Mouse (Mus musculus): Measurements from ENCODE around the gene Tas2r106. TPM values are rescaled to one million over a fixed set of nuclear protein-coding genes. Genes with fewer than 3 reads are reported as not detected.

Tas2r106 gene
- polyA plus RNA-seq (2015; fragmentation: Nextera tagmentation; extraction: Ambion mirVana), result not detected in 2 replicates

- 69% methylated on average over 3 of the region's 3 CpGs for WGBS
- Histone ChIP-seq H3K4me3 (replicated peaks; ENCODE audit: low read depth, low read length) (no peak within 1 kb of the TSS), H3K9ac (ENCODE audit: low read depth, low read length) (no peak within 1 kb of the TSS), H3K36me3 (ENCODE audit: insufficient read depth, low read length) (no peaks in the 10 kb centered on the region), H3K9me3 (replicated peaks; ENCODE audit: low read length) (no peaks in the 10 kb centered on the region), H3K27me3 (ENCODE audit: insufficient read depth, low read length) (no peaks in the 10 kb centered on the region), H3K27ac (no peak within 1 kb of the TSS), H3K4me2 (ENCODE audit: low read length) (no peak within 1 kb of the TSS), H3K4me1 (replicated peaks; ENCODE audit: insufficient read depth, low read length) (no peaks in the 10 kb centered on the region)
- DNase-seq (ENCODE audit: low spot score), result no peak
- ATAC-seq (replicated peaks; ENCODE audit: low FRiP score, low read depth), result no peak
- no peak for TF ChIP-seq CTCF (IDR thresholded peaks at IDR 0.05; ENCODE audit: low read depth)
Measured at GRCm38 (mm10) chr6:131678786-131679185, at the start of gene Tas2r106. TSS of gene Tas2r106 (minus strand) at chr6:131678886.

GRCm38 (mm10) chr6:131712803-131713202 lies 34.1 kb upstream of the Tas2r106 start:
- H3K9ac ChIP-seq (ENCODE audit: low read depth, low read length), result no peak overlapping the region
- no peak overlapping the region for H3K4me3 ChIP-seq (replicated peaks; ENCODE audit: low read depth, low read length)
- H3K27me3 ChIP-seq (ENCODE audit: insufficient read depth, low read length), result no peaks in the 10 kb centered on the region
- H3K36me3 ChIP-seq (ENCODE audit: insufficient read depth, low read length), result no peaks in the 10 kb centered on the region
- H3K4me1 ChIP-seq (replicated peaks; ENCODE audit: insufficient read depth, low read length), result no peaks in the 10 kb centered on the region
- DNase-seq (ENCODE audit: low spot score) (no peak), ATAC-seq (replicated peaks; ENCODE audit: low FRiP score, low read depth) (no peak)
- H3K4me2 ChIP-seq (ENCODE audit: low read length), result no peak overlapping the region
- TF ChIP-seq CTCF (IDR thresholded peaks at IDR 0.05; ENCODE audit: low read depth), result peak; percentile 36; the same call in 1 of the 2 replicates
- H3K27ac ChIP-seq, result no peak overlapping the region
- H3K9me3 ChIP-seq (replicated peaks; ENCODE audit: low read length), result no peaks in the 10 kb centered on the region
- 48% methylated on average over 7 of the region's 7 CpGs for WGBS

- TF ChIP-seq CTCF (IDR thresholded peaks at IDR 0.05; ENCODE audit: low read depth), result no peak
- no peaks in the 10 kb centered on the region for H3K36me3 ChIP-seq (ENCODE audit: insufficient read depth, low read length)
- no peaks in the 10 kb centered on the region for H3K27me3 ChIP-seq (ENCODE audit: insufficient read depth, low read length)
- H3K27ac ChIP-seq, result no peak within 1 kb of the TSS
- H3K9me3 ChIP-seq (replicated peaks; ENCODE audit: low read length), result peaks cover 3% of the 10 kb centered on the region; the same call in 1 of the 2 replicates
- H3K4me2 ChIP-seq (ENCODE audit: low read length), result no peak within 1 kb of the TSS
- H3K4me3 ChIP-seq (replicated peaks; ENCODE audit: low read depth, low read length), result no peak within 1 kb of the TSS
- H3K9ac ChIP-seq (ENCODE audit: low read depth, low read length), result no peak within 1 kb of the TSS
- ATAC-seq (replicated peaks; ENCODE audit: low FRiP score, low read depth) (no peak), DNase-seq (ENCODE audit: low spot score) (no peak)
- no peaks in the 10 kb centered on the region for H3K4me1 ChIP-seq (replicated peaks; ENCODE audit: insufficient read depth, low read length)
Measured at GRCm38 (mm10) chr6:131689963-131690362, 11.3 kb upstream of the Tas2r106 start, which contains the start of gene Tas2r114. TSS of gene Tas2r114 (minus strand) at chr6:131690063.

GRCm38 (mm10) chr6:131687395-131687794 lies 8.7 kb upstream of the Tas2r106 start, which contains the start of gene Tas2r105:
TSS of gene Tas2r105 (minus strand) at chr6:131687495.
- Histone ChIP-seq H3K4me1 (replicated peaks; ENCODE audit: insufficient read depth, low read length) (no peaks in the 10 kb centered on the region), H3K9me3 (replicated peaks; ENCODE audit: low read length) (peaks cover 3% of the 10 kb centered on the region; the same call in 1 of the 2 replicates), H3K27ac (no peak within 1 kb of the TSS), H3K4me2 (ENCODE audit: low read length) (no peak within 1 kb of the TSS), H3K27me3 (ENCODE audit: insufficient read depth, low read length) (no peaks in the 10 kb centered on the region), H3K9ac (ENCODE audit: low read depth, low read length) (no peak within 1 kb of the TSS), H3K4me3 (replicated peaks; ENCODE audit: low read depth, low read length) (no peak within 1 kb of the TSS), H3K36me3 (ENCODE audit: insufficient read depth, low read length) (no peaks in the 10 kb centered on the region)
- WGBS, result 75% methylated on average over 1 of the region's 1 CpGs
- DNase-seq (ENCODE audit: low spot score) (no peak), ATAC-seq (replicated peaks; ENCODE audit: low FRiP score, low read depth) (no peak)
- TF ChIP-seq CTCF (IDR thresholded peaks at IDR 0.05; ENCODE audit: low read depth), result no peak

GRCm38 (mm10) chr6:131685644-131686043 lies 7.0 kb upstream of the Tas2r106 start, which contains the start of gene Tas2r104:
TSS of gene Tas2r104 (minus strand) at chr6:131685744.
- H3K36me3 ChIP-seq (ENCODE audit: insufficient read depth, low read length), result no peaks in the 10 kb centered on the region
- peaks cover 3% of the 10 kb centered on the region; the same call in 1 of the 2 replicates for H3K9me3 ChIP-seq (replicated peaks; ENCODE audit: low read length)
- no peak for ATAC-seq (replicated peaks; ENCODE audit: low FRiP score, low read depth)
- no peak within 1 kb of the TSS for H3K27ac ChIP-seq
- no peak for DNase-seq (ENCODE audit: low spot score)
- no peak for TF ChIP-seq CTCF (IDR thresholded peaks at IDR 0.05; ENCODE audit: low read depth)
- H3K4me3 ChIP-seq (replicated peaks; ENCODE audit: low read depth, low read length), result no peak within 1 kb of the TSS
- H3K4me2 ChIP-seq (ENCODE audit: low read length), result no peak within 1 kb of the TSS
- H3K4me1 ChIP-seq (replicated peaks; ENCODE audit: insufficient read depth, low read length), result no peaks in the 10 kb centered on the region
- 79% methylated on average over 1 of the region's 1 CpGs for WGBS
- no peaks in the 10 kb centered on the region for H3K27me3 ChIP-seq (ENCODE audit: insufficient read depth, low read length)
- no peak within 1 kb of the TSS for H3K9ac ChIP-seq (ENCODE audit: low read depth, low read length)

GRCm38 (mm10) chr6:131660049-131660448 lies 18.6 kb downstream of the Tas2r106 start, which contains the start of gene Tas2r107:
TSS of gene Tas2r107 (minus strand) at chr6:131660149.
- Histone ChIP-seq H3K36me3 (ENCODE audit: insufficient read depth, low read length) (no peaks in the 10 kb centered on the region), H3K4me1 (replicated peaks; ENCODE audit: insufficient read depth, low read length) (no peaks in the 10 kb centered on the region), H3K9ac (ENCODE audit: low read depth, low read length) (no peak within 1 kb of the TSS), H3K9me3 (replicated peaks; ENCODE audit: low read length) (no peaks in the 10 kb centered on the region), H3K4me2 (ENCODE audit: low read length) (no peak within 1 kb of the TSS), H3K4me3 (replicated peaks; ENCODE audit: low read depth, low read length) (no peak within 1 kb of the TSS), H3K27ac (no peak within 1 kb of the TSS), H3K27me3 (ENCODE audit: insufficient read depth, low read length) (no peaks in the 10 kb centered on the region)
- DNase-seq (ENCODE audit: low spot score), result no peak
- TF ChIP-seq CTCF (IDR thresholded peaks at IDR 0.05; ENCODE audit: low read depth), result no peak
- no peak for ATAC-seq (replicated peaks; ENCODE audit: low FRiP score, low read depth)

GRCm38 (mm10) chr6:131630812-131631211 lies 47.9 kb downstream of the Tas2r106 start, which contains the start of gene Tas2r130:
TSS of gene Tas2r130 (minus strand) at chr6:131630912.
- 75% methylated on average over 3 of the region's 3 CpGs for WGBS
- Histone ChIP-seq H3K36me3 (ENCODE audit: insufficient read depth, low read length) (no peaks in the 10 kb centered on the region), H3K27me3 (ENCODE audit: insufficient read depth, low read length) (no peaks in the 10 kb centered on the region), H3K9ac (ENCODE audit: low read depth, low read length) (no peak within 1 kb of the TSS), H3K4me2 (ENCODE audit: low read length) (no peak within 1 kb of the TSS), H3K9me3 (replicated peaks; ENCODE audit: low read length) (no peaks in the 10 kb centered on the region), H3K4me1 (replicated peaks; ENCODE audit: insufficient read depth, low read length) (no peaks in the 10 kb centered on the region), H3K27ac (no peak within 1 kb of the TSS), H3K4me3 (replicated peaks; ENCODE audit: low read depth, low read length) (no peak within 1 kb of the TSS)
- ATAC-seq (replicated peaks; ENCODE audit: low FRiP score, low read depth) (no peak), DNase-seq (ENCODE audit: low spot score) (no peak)
- no peak for TF ChIP-seq CTCF (IDR thresholded peaks at IDR 0.05; ENCODE audit: low read depth)

Other genes starting within 250 kb of the Tas2r106 start
- not detected in 2 replicates for gene 5430401F13Rik, start 192.5 kb downstream of the Tas2r106 start, polyA plus RNA-seq (2015; fragmentation: Nextera tagmentation; extraction: Ambion mirVana)
- not detected in 2 replicates for gene Gm6619, start 192.5 kb downstream of the Tas2r106 start, polyA plus RNA-seq (2015; fragmentation: Nextera tagmentation; extraction: Ambion mirVana)
- not detected in 2 replicates for gene Tas2r130, start 48.0 kb downstream of the Tas2r106 start, polyA plus RNA-seq (2015; fragmentation: Nextera tagmentation; extraction: Ambion mirVana)
- not detected in 2 replicates for gene Tas2r107, start 18.7 kb downstream of the Tas2r106 start, polyA plus RNA-seq (2015; fragmentation: Nextera tagmentation; extraction: Ambion mirVana)
- not detected in 2 replicates for gene Tas2r104, start 6.9 kb upstream of the Tas2r106 start, polyA plus RNA-seq (2015; fragmentation: Nextera tagmentation; extraction: Ambion mirVana)
- gene Tas2r105, start 8.6 kb upstream of the Tas2r106 start, polyA plus RNA-seq (2015; fragmentation: Nextera tagmentation; extraction: Ambion mirVana), result not detected in 2 replicates
- not detected in 2 replicates for gene Tas2r114, start 11.2 kb upstream of the Tas2r106 start, polyA plus RNA-seq (2015; fragmentation: Nextera tagmentation; extraction: Ambion mirVana)

Measured in kidney, postnatal 0 days (tissue).